10 mouse cellular contexts compared by ENCODE assay signal in genomic region chr2:154390180-154390964, GRCm38 (mm10). TPM values are rescaled to one million over a fixed set of nuclear protein-coding genes. Genes with fewer than 3 reads are reported as not detected.
DNase-seq lines count a peak whose midpoint lies in the region; ATAC-seq and TF ChIP-seq lines count a peak whose summit lies in the region.
"Had no signal": no experiment of that assay in that cellular context is flagged by ENCODE, and none has a peak within 500 bp of the region (broad histone marks: within the 10 kb centered on the region; RNA-seq: fewer than 3 reads in every experiment).

No protein-coding gene starts in this region.

- H3K27ac ChIP-seq in forebrain, embryonic 11.5 days (ENCODE audit: low read depth, low read length), result no peak overlapping the region
- no peak overlapping the region for H3K27ac ChIP-seq in forebrain, embryonic 13.5 days
- H3K27ac ChIP-seq in heart, adult 2 months, result peak overlapping the region; percentile 85
- H3K27ac ChIP-seq in kidney, embryonic 16.5 days (ENCODE audit: low read length), result peak overlapping the region; percentile 75
- no peak overlapping the region for H3K27ac ChIP-seq in forebrain, embryonic 16.5 days (ENCODE audit: low read length)
- H3K27ac ChIP-seq: neural tube, embryonic 12.5 days had no signal

- intact Hi-C loops in heart, adult 2 months (cut with DNase I), result loop anchor here (1.0 kb wide), 1 partner anchor 15 kb away; no protein-coding TSS in a partner anchor

- DNase-seq in forebrain, embryonic 11.5 days (ENCODE audit: low spot score), result peak; percentile 52
- peak; percentile 95 to 97 for DNase-seq in adrenal gland, postnatal 36 days
- peak; percentile 86 to 94 for DNase-seq in heart, adult 2 months
- DNase-seq in lung, postnatal 25 days (ENCODE audit: low spot score), result peak; percentile 89
- peak; percentile 42 for DNase-seq in yolk sac, embryonic 10.5 days (ENCODE audit: low spot score)

- no peaks in the 10 kb centered on the region for H3K4me1 ChIP-seq in forebrain, embryonic 11.5 days (replicated peaks; ENCODE audit: control insufficient read depth, insufficient read depth, low read length)
- no peaks in the 10 kb centered on the region for H3K4me1 ChIP-seq in forebrain, embryonic 13.5 days
- peaks cover 6% of the 10 kb centered on the region for H3K4me1 ChIP-seq in heart, adult 2 months (ENCODE audit: control insufficient read depth, insufficient read depth, low read length)
- H3K4me1 ChIP-seq in kidney, embryonic 16.5 days (ENCODE audit: insufficient read depth, low read length), result peaks cover 15% of the 10 kb centered on the region
- no peaks in the 10 kb centered on the region for H3K4me1 ChIP-seq in forebrain, embryonic 16.5 days (replicated peaks; ENCODE audit: control insufficient read depth, insufficient read depth, low read length)
- H3K4me1 ChIP-seq: neural tube, embryonic 12.5 days had no signal

- H3K4me2 ChIP-seq in forebrain, embryonic 11.5 days (ENCODE audit: low read depth, low read length, severe bottlenecking), result no peak overlapping the region
- no peak overlapping the region for H3K4me2 ChIP-seq in forebrain, embryonic 13.5 days
- H3K4me2 ChIP-seq in kidney, embryonic 16.5 days (replicated peaks; ENCODE audit: low read depth, low read length), result no peak overlapping the region
- H3K4me2 ChIP-seq in forebrain, embryonic 16.5 days (ENCODE audit: low read length), result no peak overlapping the region
- H3K4me2 ChIP-seq: neural tube, embryonic 12.5 days had no signal

- no peak overlapping the region for H3K4me3 ChIP-seq in forebrain, embryonic 11.5 days (ENCODE audit: low read depth, low read length)
- no peak overlapping the region for H3K4me3 ChIP-seq in forebrain, embryonic 13.5 days
- H3K4me3 ChIP-seq in heart, adult 2 months, result no peak overlapping the region
- no peak overlapping the region for H3K4me3 ChIP-seq in kidney, embryonic 16.5 days (ENCODE audit: low read length)
- H3K4me3 ChIP-seq in forebrain, embryonic 16.5 days (replicated peaks; ENCODE audit: low read length), result no peak overlapping the region
- H3K4me3 ChIP-seq: neural tube, embryonic 12.5 days had no signal

- TF ChIP-seq EP300 in heart, adult 2 months (IDR thresholded peaks at IDR 0.05; ENCODE audit: insufficient read depth, low read depth, low read length), result peak; percentile 70; the same call in 1 of the 2 replicates

- ATAC-seq in forebrain, embryonic 11.5 days (replicated peaks; ENCODE audit: low FRiP score), result no peak
- no peak for ATAC-seq in forebrain, embryonic 13.5 days
- ATAC-seq in kidney, embryonic 16.5 days (ENCODE audit: low FRiP score, low TSS enrichment), result peak; percentile 95
- no peak for ATAC-seq in forebrain, embryonic 16.5 days

- no peaks in the 10 kb centered on the region for H3K36me3 ChIP-seq in forebrain, embryonic 11.5 days (ENCODE audit: control insufficient read depth, insufficient read depth, low read length)
- H3K36me3 ChIP-seq in forebrain, embryonic 13.5 days (ENCODE audit: poor library complexity, severe bottlenecking), result no peaks in the 10 kb centered on the region
- peaks cover 12% of the 10 kb centered on the region for H3K36me3 ChIP-seq in heart, adult 2 months (ENCODE audit: control insufficient read depth, insufficient read depth, low read length)
- no peaks in the 10 kb centered on the region for H3K36me3 ChIP-seq in kidney, embryonic 16.5 days (ENCODE audit: insufficient read depth, low read length)
- no peaks in the 10 kb centered on the region for H3K36me3 ChIP-seq in forebrain, embryonic 16.5 days (ENCODE audit: control insufficient read depth, insufficient read depth)
- H3K36me3 ChIP-seq: neural tube, embryonic 12.5 days had no signal

- WGBS in forebrain, embryonic 11.5 days, result 88% methylated on average over 11 of the region's 11 CpGs
- 86% methylated on average over 11 of the region's 11 CpGs for whole genome bisulfite sequencing in forebrain, embryonic 13.5 days
- 24% methylated on average over 11 of the region's 11 CpGs for WGBS in heart, adult 2 months
- WGBS in kidney, embryonic 16.5 days, result 41% methylated on average over 11 of the region's 11 CpGs
- 85% methylated on average over 11 of the region's 11 CpGs for WGBS in forebrain, embryonic 16.5 days

- no peak for TF ChIP-seq CTCF in heart, adult 2 months (IDR thresholded peaks at IDR 0.05)

- no peak overlapping the region for H3K9ac ChIP-seq in forebrain, embryonic 11.5 days (ENCODE audit: low read length)
- no peak overlapping the region for H3K9ac ChIP-seq in forebrain, embryonic 13.5 days
- H3K9ac ChIP-seq in heart, adult 2 months (ENCODE audit: low read depth, low read length), result no peak overlapping the region; the same call in 1 of the 2 replicates
- H3K9ac ChIP-seq in kidney, embryonic 16.5 days (replicated peaks; ENCODE audit: low read length), result no peak overlapping the region; the same call in 1 of the 2 replicates
- no peak overlapping the region for H3K9ac ChIP-seq in forebrain, embryonic 16.5 days (replicated peaks; ENCODE audit: low read depth, low read length)
- H3K9ac ChIP-seq: neural tube, embryonic 12.5 days had no signal

- no peaks in the 10 kb centered on the region for H3K79me2 ChIP-seq in heart, adult 2 months (replicated peaks; ENCODE audit: control insufficient read depth, insufficient read depth, low read length)

- no peaks in the 10 kb centered on the region for H3K9me3 ChIP-seq in forebrain, embryonic 11.5 days (ENCODE audit: control insufficient read depth, low read length)
- H3K9me3 ChIP-seq in forebrain, embryonic 13.5 days (replicated peaks), result no peaks in the 10 kb centered on the region
- no peaks in the 10 kb centered on the region for H3K9me3 ChIP-seq in kidney, embryonic 16.5 days (ENCODE audit: low read length)
- H3K9me3 ChIP-seq in forebrain, embryonic 16.5 days (ENCODE audit: control insufficient read depth, low read length), result no peaks in the 10 kb centered on the region
- H3K9me3 ChIP-seq: neural tube, embryonic 12.5 days had no signal

- H3K27me3 ChIP-seq in forebrain, embryonic 11.5 days (ENCODE audit: control insufficient read depth, insufficient read depth, low read length), result no peaks in the 10 kb centered on the region
- no peaks in the 10 kb centered on the region for H3K27me3 ChIP-seq in forebrain, embryonic 13.5 days
- H3K27me3 ChIP-seq in heart, adult 2 months (ENCODE audit: control insufficient read depth, insufficient read depth, low read length), result no peaks in the 10 kb centered on the region
- no peaks in the 10 kb centered on the region for H3K27me3 ChIP-seq in kidney, embryonic 16.5 days (ENCODE audit: insufficient read depth, low read length)
- H3K27me3 ChIP-seq in forebrain, embryonic 16.5 days (replicated peaks; ENCODE audit: control insufficient read depth, insufficient read depth, low read length), result no peaks in the 10 kb centered on the region
- H3K27me3 ChIP-seq: CH12.LX; neural tube, embryonic 12.5 days had no signal

- TF ChIP-seq POLR2A in heart, adult 2 months (IDR thresholded peaks at IDR 0.05; ENCODE audit: insufficient read depth, low read depth, low read length), result 0 out of 2 replicates have a peak, but pooled peaks have one; percentile 28

RNA-seq across cellular contexts. Expression of gene Snta1, which starts 17.5 kb away (rescaled TPM):
- polyA plus RNA-seq in forebrain, embryonic 11.5 days (2014; fragmentation: Nextera tagmentation; extraction: Ambion mirVana), result 3.1 and 3.4 TPM in 2 replicates
- polyA plus RNA-seq in forebrain, embryonic 13.5 days (2015; fragmentation: Nextera tagmentation; extraction: Ambion mirVana), result 3.8 and 4.1 TPM in 2 replicates
- total RNA-seq in adrenal gland, postnatal 36 days (2021), result 10 to 100 TPM; 22.1 to 26.5 TPM
- total RNA-seq in heart, adult 2 months (2021), result 10 to 100 TPM; 73.6 to 95.0 TPM
- polyA plus RNA-seq in heart, adult 2 months (2012; rRNA removed), result 64.8 and 66.0 TPM in 2 replicates
- 9.5 and 12.2 TPM in 2 replicates for polyA plus RNA-seq in kidney, embryonic 16.5 days (2015; fragmentation: Nextera tagmentation; extraction: Ambion mirVana)
- polyA plus RNA-seq in forebrain, embryonic 16.5 days (2015; fragmentation: Nextera tagmentation; extraction: Ambion mirVana), result 10.0 and 10.4 TPM in 2 replicates
- total RNA-seq: CH12.LX had no signal

RNA-seq across cellular contexts. Expression of gene Cdk5rap1, which starts 17.6 kb away (rescaled TPM):
- 15.0 and 17.0 TPM in 2 replicates for polyA plus RNA-seq in forebrain, embryonic 11.5 days (2014; fragmentation: Nextera tagmentation; extraction: Ambion mirVana)
- polyA plus RNA-seq in forebrain, embryonic 13.5 days (2015; fragmentation: Nextera tagmentation; extraction: Ambion mirVana), result 16.0 and 17.4 TPM in 2 replicates
- 10 to 100 TPM; 11.0 to 13.9 TPM for total RNA-seq in adrenal gland, postnatal 36 days (2021)
- total RNA-seq in heart, adult 2 months (2021), result 10 to 100 TPM; 20.1 to 20.2 TPM
- polyA plus RNA-seq in heart, adult 2 months (2012; rRNA removed), result 10.5 and 21.1 TPM in 2 replicates
- 17.4 and 23.4 TPM in 2 replicates for polyA plus RNA-seq in kidney, embryonic 16.5 days (2015; fragmentation: Nextera tagmentation; extraction: Ambion mirVana)
- 16.2 and 16.7 TPM in 2 replicates for polyA plus RNA-seq in forebrain, embryonic 16.5 days (2015; fragmentation: Nextera tagmentation; extraction: Ambion mirVana)

RNA-seq across cellular contexts. Expression of gene Cbfa2t2, which starts 45.9 kb away (rescaled TPM):
- polyA plus RNA-seq in forebrain, embryonic 11.5 days (2014; fragmentation: Nextera tagmentation; extraction: Ambion mirVana), result 69.4 and 71.6 TPM in 2 replicates
- polyA plus RNA-seq in forebrain, embryonic 13.5 days (2015; fragmentation: Nextera tagmentation; extraction: Ambion mirVana), result 69.4 and 79.1 TPM in 2 replicates
- total RNA-seq in adrenal gland, postnatal 36 days (2021), result 10 to 100 TPM; 30.7 to 40.9 TPM
- 10 to 100 TPM; 15.6 to 17.3 TPM for total RNA-seq in heart, adult 2 months (2021)
- polyA plus RNA-seq in heart, adult 2 months (2012; rRNA removed), result 7.8 and 14.4 TPM in 2 replicates
- polyA plus RNA-seq in kidney, embryonic 16.5 days (2015; fragmentation: Nextera tagmentation; extraction: Ambion mirVana), result 44.2 and 48.3 TPM in 2 replicates
- polyA plus RNA-seq in forebrain, embryonic 16.5 days (2015; fragmentation: Nextera tagmentation; extraction: Ambion mirVana), result 73.3 and 83.6 TPM in 2 replicates

Comparison
In these comparisons a context has a peak if more than half of its experiments do, and no peak if none do; other contexts are left out.
1. DNase-seq: peak in every context shown above with its lines; median percentile 96 in adrenal gland, postnatal 36 days; 90 in heart, adult 2 months; 89 in lung, postnatal 25 days; 52 in forebrain, embryonic 11.5 days; 42 in yolk sac, embryonic 10.5 days.
2. H3K27ac ChIP-seq: peak in heart, adult 2 months (single experiment) and kidney, embryonic 16.5 days (single experiment); none in forebrain, embryonic 11.5 days (single experiment), forebrain, embryonic 13.5 days (single experiment) and forebrain, embryonic 16.5 days (single experiment).